Mouse (Mus musculus): ENCODE data around the gene Nptx1. TPM values are rescaled to one million over a fixed set of nuclear protein-coding genes. Genes with fewer than 3 reads are reported as not detected.

Nptx1 gene
- polyA plus RNA-seq, 1 experiment, result 0.49 TPM

DNA sequence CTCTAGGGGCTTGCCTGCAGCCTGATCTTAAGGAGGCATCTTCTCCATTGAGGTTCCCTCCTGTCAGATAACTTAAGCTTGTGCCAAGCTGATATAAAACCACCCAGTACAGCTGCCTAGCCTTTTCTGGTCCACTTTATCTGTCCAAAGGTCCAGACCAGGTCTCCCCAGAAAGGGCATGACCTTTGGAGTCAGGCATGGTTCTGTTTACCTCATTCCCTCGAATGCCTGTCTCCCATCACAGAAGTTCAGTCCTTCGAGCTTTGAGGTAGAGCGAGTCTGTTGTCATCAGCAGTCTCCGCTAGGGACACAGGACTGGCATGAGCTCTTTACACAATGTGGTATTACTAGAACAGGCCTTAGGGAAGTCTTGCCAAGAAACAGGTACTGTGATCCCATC lies 41.2 kb downstream of the Nptx1 start:
- 83% methylated on average over 4 of the region's 4 CpGs for WGBS
- H3K4me1 ChIP-seq (ENCODE audit: control insufficient read depth, insufficient read depth, insufficient read length, low read length), result no peaks in the 10 kb centered on the region
- TF ChIP-seq POLR2A (IDR thresholded peaks at IDR 0.05; ENCODE audit: low read depth, low read length), result no peak
- TF ChIP-seq CTCF (IDR thresholded peaks at IDR 0.05; ENCODE audit: extremely low read depth, insufficient read length, insufficient replicate concordance, low read depth, low read length), result no peak
- no peak overlapping the region for H3K4me3 ChIP-seq (ENCODE audit: low read depth, low read length)
- no peak overlapping the region for H3K27ac ChIP-seq (ENCODE audit: insufficient read depth, low read depth, low read length)
- peaks cover 19% of the 10 kb centered on the region for H3K36me3 ChIP-seq (ENCODE audit: control insufficient read depth, insufficient read depth, low read length)
- H3K27me3 ChIP-seq (ENCODE audit: control insufficient read depth, insufficient read depth, low read length), result no peaks in the 10 kb centered on the region

- H3K4me1 ChIP-seq (ENCODE audit: control insufficient read depth, insufficient read depth, insufficient read length, low read length), result no peaks in the 10 kb centered on the region
- peaks cover 27% of the 10 kb centered on the region for H3K36me3 ChIP-seq (ENCODE audit: control insufficient read depth, insufficient read depth, low read length)
- H3K27ac ChIP-seq (ENCODE audit: insufficient read depth, low read depth, low read length), result no peak overlapping the region
- H3K27me3 ChIP-seq (ENCODE audit: control insufficient read depth, insufficient read depth, low read length), result no peaks in the 10 kb centered on the region
- TF ChIP-seq POLR2A (IDR thresholded peaks at IDR 0.05; ENCODE audit: low read depth, low read length) (no peak), CTCF (IDR thresholded peaks at IDR 0.05; ENCODE audit: extremely low read depth, insufficient read length, insufficient replicate concordance, low read depth, low read length) (peak; percentile 91)
- H3K4me3 ChIP-seq (ENCODE audit: low read depth, low read length), result no peak overlapping the region
These were observed 43.9 kb downstream of the Nptx1 start for GRCm38 (mm10) chr11:119503675-119504074.

DNA sequence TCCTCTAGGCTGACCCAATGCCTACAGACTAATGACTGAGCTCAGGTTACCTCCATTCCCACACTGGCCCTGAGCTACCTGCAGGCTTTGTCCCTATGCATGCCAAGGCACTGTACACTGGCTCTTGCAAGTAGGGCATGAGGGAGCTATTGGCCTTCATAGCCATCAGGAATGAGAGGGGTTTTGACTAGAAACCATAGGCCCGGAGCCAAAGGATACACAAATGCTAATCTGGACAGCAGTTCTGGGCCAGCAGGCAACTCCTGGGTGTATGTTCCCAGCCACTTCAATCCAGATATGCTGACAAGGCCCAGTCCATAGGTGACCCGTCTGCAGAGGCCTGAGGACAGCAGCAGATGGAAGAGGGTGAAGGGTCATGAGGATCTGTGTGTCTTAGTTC lies 47.5 kb downstream of the Nptx1 start:
- Histone ChIP-seq H3K36me3 (ENCODE audit: control insufficient read depth, insufficient read depth, low read length) (peaks cover 17% of the 10 kb centered on the region), H3K4me1 (ENCODE audit: control insufficient read depth, insufficient read depth, insufficient read length, low read length) (no peaks in the 10 kb centered on the region), H3K4me3 (ENCODE audit: low read depth, low read length) (no peak overlapping the region), H3K27me3 (ENCODE audit: control insufficient read depth, insufficient read depth, low read length) (no peaks in the 10 kb centered on the region), H3K27ac (ENCODE audit: insufficient read depth, low read depth, low read length) (no peak overlapping the region)
- no peak for TF ChIP-seq POLR2A (IDR thresholded peaks at IDR 0.05; ENCODE audit: low read depth, low read length)
- no peak for TF ChIP-seq CTCF (IDR thresholded peaks at IDR 0.05; ENCODE audit: extremely low read depth, insufficient read length, insufficient replicate concordance, low read depth, low read length)
- WGBS, result 88% methylated on average over 2 of the region's 2 CpGs

- Histone ChIP-seq H3K27me3 (ENCODE audit: control insufficient read depth, insufficient read depth, low read length) (no peaks in the 10 kb centered on the region), H3K4me3 (ENCODE audit: low read depth, low read length) (no peak overlapping the region), H3K27ac (ENCODE audit: insufficient read depth, low read depth, low read length) (no peak overlapping the region), H3K4me1 (ENCODE audit: control insufficient read depth, insufficient read depth, insufficient read length, low read length) (no peaks in the 10 kb centered on the region), H3K36me3 (ENCODE audit: control insufficient read depth, insufficient read depth, low read length) (peaks cover 15% of the 10 kb centered on the region; the same call in 1 of the 2 replicates)
- no peak for TF ChIP-seq CTCF (IDR thresholded peaks at IDR 0.05; ENCODE audit: extremely low read depth, insufficient read length, insufficient replicate concordance, low read depth, low read length)
- no peak for TF ChIP-seq POLR2A (IDR thresholded peaks at IDR 0.05; ENCODE audit: low read depth, low read length)
- WGBS, result 95% methylated on average over 4 of the region's 4 CpGs
These were observed 48.3 kb downstream of the Nptx1 start for GRCm38 (mm10) chr11:119499297-119499696.

DNA sequence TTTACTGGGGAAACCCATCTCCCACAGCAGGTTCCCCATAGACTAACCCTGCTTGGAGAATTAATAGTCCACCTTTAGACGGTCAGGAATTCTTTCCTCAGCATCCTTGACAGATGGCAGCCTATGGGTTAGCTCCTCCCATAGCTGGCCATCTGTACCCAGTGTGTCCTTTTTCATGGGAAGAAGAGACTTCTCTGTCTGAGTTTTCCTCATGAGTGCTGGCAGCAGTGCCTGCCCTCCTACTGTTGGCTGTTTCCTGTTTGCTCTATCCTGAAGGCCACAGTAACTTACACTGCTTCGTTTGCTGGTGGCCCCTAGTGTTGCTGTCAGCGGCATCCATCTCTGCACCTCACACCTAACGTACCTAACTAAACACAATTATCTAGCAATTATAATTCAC lies 50.1 kb downstream of the Nptx1 start:
- peaks cover 8% of the 10 kb centered on the region; the same call in 1 of the 2 replicates for H3K4me1 ChIP-seq (ENCODE audit: control insufficient read depth, insufficient read depth, insufficient read length, low read length)
- peaks cover 13% of the 10 kb centered on the region; the same call in 1 of the 2 replicates for H3K36me3 ChIP-seq (ENCODE audit: control insufficient read depth, insufficient read depth, low read length)
- no peak overlapping the region for H3K27ac ChIP-seq (ENCODE audit: insufficient read depth, low read depth, low read length)
- 76% methylated on average over 4 of the region's 4 CpGs for WGBS
- no peak overlapping the region for H3K4me3 ChIP-seq (ENCODE audit: low read depth, low read length)
- TF ChIP-seq POLR2A (IDR thresholded peaks at IDR 0.05; ENCODE audit: low read depth, low read length) (no peak), CTCF (IDR thresholded peaks at IDR 0.05; ENCODE audit: extremely low read depth, insufficient read length, insufficient replicate concordance, low read depth, low read length) (no peak)
- H3K27me3 ChIP-seq (ENCODE audit: control insufficient read depth, insufficient read depth, low read length), result no peaks in the 10 kb centered on the region

GRCm38 (mm10) chr11:119496147-119496546 lies 51.4 kb downstream of the Nptx1 start:
- Histone ChIP-seq H3K27me3 (ENCODE audit: control insufficient read depth, insufficient read depth, low read length) (no peaks in the 10 kb centered on the region), H3K36me3 (ENCODE audit: control insufficient read depth, insufficient read depth, low read length) (peaks cover 12% of the 10 kb centered on the region; the same call in 1 of the 2 replicates), H3K4me1 (ENCODE audit: control insufficient read depth, insufficient read depth, insufficient read length, low read length) (peaks cover 10% of the 10 kb centered on the region; the same call in 1 of the 2 replicates), H3K4me3 (ENCODE audit: low read depth, low read length) (no peak overlapping the region), H3K27ac (ENCODE audit: insufficient read depth, low read depth, low read length) (no peak overlapping the region)
- WGBS, result 94% methylated on average over 5 of the region's 5 CpGs
- TF ChIP-seq CTCF (IDR thresholded peaks at IDR 0.05; ENCODE audit: extremely low read depth, insufficient read length, insufficient replicate concordance, low read depth, low read length) (no peak), POLR2A (IDR thresholded peaks at IDR 0.05; ENCODE audit: low read depth, low read length) (no peak)

- H3K4me3 ChIP-seq (ENCODE audit: low read depth, low read length), result no peak overlapping the region
- H3K27ac ChIP-seq (ENCODE audit: insufficient read depth, low read depth, low read length), result peak overlapping the region; percentile 65; the same call in 1 of the 2 replicates
- H3K27me3 ChIP-seq (ENCODE audit: control insufficient read depth, insufficient read depth, low read length), result no peaks in the 10 kb centered on the region
- TF ChIP-seq POLR2A (IDR thresholded peaks at IDR 0.05; ENCODE audit: low read depth, low read length) (no peak), CTCF (IDR thresholded peaks at IDR 0.05; ENCODE audit: extremely low read depth, insufficient read length, insufficient replicate concordance, low read depth, low read length) (no peak)
- peaks cover 10% of the 10 kb centered on the region; the same call in 1 of the 2 replicates for H3K4me1 ChIP-seq (ENCODE audit: control insufficient read depth, insufficient read depth, insufficient read length, low read length)
- peaks cover 5% of the 10 kb centered on the region; the same call in 1 of the 2 replicates for H3K36me3 ChIP-seq (ENCODE audit: control insufficient read depth, insufficient read depth, low read length)
- 31% methylated on average over 4 of the region's 4 CpGs for whole genome bisulfite sequencing
These were observed 54.0 kb downstream of the Nptx1 start for GRCm38 (mm10) chr11:119493516-119493915.
